Comparison of ENCODE assay signal across 20 mouse cellular contexts in the genomic region with DNA sequence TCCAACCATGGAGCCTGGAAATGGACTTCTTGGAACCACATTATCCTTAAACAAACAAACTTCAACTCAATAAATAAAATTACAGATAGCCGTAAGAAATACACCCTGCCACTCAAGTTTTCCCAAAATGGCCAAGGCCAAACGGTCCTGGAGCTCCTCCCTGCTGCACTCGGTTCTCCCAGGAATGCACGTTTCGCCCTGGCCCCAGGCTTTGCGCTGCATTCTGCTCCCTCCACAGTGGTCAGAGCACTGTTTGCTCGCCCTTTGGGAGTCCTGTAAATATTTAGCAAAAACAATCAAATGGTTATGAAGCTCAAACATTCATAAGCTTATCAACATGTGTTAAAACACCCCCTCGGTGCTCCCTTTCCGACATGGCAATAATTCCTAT.
DNase-seq lines count a peak whose midpoint lies in the region; ATAC-seq and TF ChIP-seq lines count a peak whose summit lies in the region.
"Had no signal": no experiment of that assay in that cellular context is flagged by ENCODE, and none has a peak within 500 bp of the region (broad histone marks: within the 10 kb centered on the region; RNA-seq: fewer than 3 reads in every experiment).

No protein-coding gene starts in this region.

- 44% methylated on average over 9 of the region's 9 CpGs for WGBS in lung, embryonic 16.5 days

- DNase-seq in layer of hippocampus, adult 2 months (ENCODE audit: low spot score in 2 of 2): no peak
- DNase-seq in layer of hippocampus, adult 18-20 months (ENCODE audit: low spot score in 2 of 2): no peak
- DNase-seq in lung, postnatal 25 days (ENCODE audit: low spot score): no peak
- no peak for DNase-seq in cerebellum, adult 8-10 months
- no peak for DNase-seq in embryo, embryonic 11 days
- DNase-seq: adrenal gland, postnatal 10 days; cerebellum, adult 11-12 months; cerebellum, adult 9-11 months; cerebellum, postnatal 36 days; gastrocnemius, adult 2 months; gastrocnemius, postnatal 25 days; heart, postnatal 10 days had no signal

- H3K4me1 ChIP-seq in lung, embryonic 16.5 days (replicated peaks; ENCODE audit: control insufficient read depth, insufficient read depth, low read length): peaks cover 24% of the 10 kb centered on the region
- H3K4me1 ChIP-seq in bone marrow macrophage, adult 2 months (ENCODE audit: control insufficient read depth, insufficient read depth, low read length): peaks cover 25% of the 10 kb centered on the region

- H3K27me3 ChIP-seq in lung, embryonic 16.5 days (ENCODE audit: control insufficient read depth, insufficient read depth, low read depth, low read length): no peaks in the 10 kb centered on the region
- H3K27me3 ChIP-seq: heart, embryonic 13.5 days had no signal

- H3K36me3 ChIP-seq in lung, embryonic 16.5 days (ENCODE audit: control insufficient read depth, insufficient read depth, low read length): no peaks in the 10 kb centered on the region
- H3K36me3 ChIP-seq: G1E; heart, embryonic 13.5 days had no signal

- TF ChIP-seq CTCF in layer of hippocampus, adult 2 months (conservative IDR thresholded peaks at IDR 0.05): no peak
- TF ChIP-seq CTCF in bone marrow macrophage, adult 2 months (IDR thresholded peaks at IDR 0.05; ENCODE audit: low read depth, low read length): no peak

- peak overlapping the region; percentile 70; the same call in 1 of the 2 replicates for H3K27ac ChIP-seq in layer of hippocampus, adult 2 months
- H3K27ac ChIP-seq in lung, embryonic 16.5 days (ENCODE audit: low read length): no peak overlapping the region
- peak overlapping the region; percentile 52 for H3K27ac ChIP-seq in bone marrow macrophage, adult 2 months (ENCODE audit: insufficient read depth, low read depth, low read length)
- H3K27ac ChIP-seq: embryonic facial prominence, embryonic 10.5 days; gastrocnemius, adult 2 months; heart, embryonic 13.5 days; hindbrain, embryonic 10.5 days; hindbrain, embryonic 14.5 days had no signal

- no peak overlapping the region for H3K4me3 ChIP-seq in layer of hippocampus, adult 2 months
- H3K4me3 ChIP-seq in lung, embryonic 16.5 days (ENCODE audit: low read length): no peak overlapping the region
- H3K4me3 ChIP-seq in bone marrow macrophage, adult 2 months (ENCODE audit: insufficient read depth, low read length): peak overlapping the region; percentile 22; the same call in 1 of the 2 replicates
- H3K4me3 ChIP-seq: embryonic facial prominence, embryonic 10.5 days; gastrocnemius, adult 2 months; heart, embryonic 13.5 days; hindbrain, embryonic 10.5 days had no signal

- H3K9ac ChIP-seq in lung, embryonic 16.5 days (ENCODE audit: low read length): no peak overlapping the region
- H3K9ac ChIP-seq: heart, embryonic 13.5 days; hindbrain, embryonic 14.5 days had no signal

- no peaks in the 10 kb centered on the region for H3K9me3 ChIP-seq in lung, embryonic 16.5 days (ENCODE audit: control insufficient read depth, low read length)
- H3K9me3 ChIP-seq: embryonic facial prominence, embryonic 10.5 days; heart, embryonic 13.5 days had no signal

- no peak overlapping the region for H3K4me2 ChIP-seq in lung, embryonic 16.5 days (ENCODE audit: low read depth, low read length)
- H3K4me2 ChIP-seq: heart, embryonic 13.5 days; hindbrain, embryonic 14.5 days had no signal

- ATAC-seq in lung, embryonic 16.5 days (ENCODE audit: low read depth): peak; percentile 57; the same call in 1 of the 2 replicates
- ATAC-seq: forebrain, embryonic 14.5 days had no signal

- no peak for TF ChIP-seq POLR2A in bone marrow macrophage, adult 2 months (IDR thresholded peaks at IDR 0.05; ENCODE audit: borderline replicate concordance, low read depth, low read length)
